Mouse (Mus musculus): Measurements from ENCODE around the gene Armc8.
"Not testable (repeated sequence)": the region's sequence is repeated elsewhere in the genome, so short reads cannot be mapped to it uniquely, and the experiment has no call there.

Gene Armc8

DNA sequence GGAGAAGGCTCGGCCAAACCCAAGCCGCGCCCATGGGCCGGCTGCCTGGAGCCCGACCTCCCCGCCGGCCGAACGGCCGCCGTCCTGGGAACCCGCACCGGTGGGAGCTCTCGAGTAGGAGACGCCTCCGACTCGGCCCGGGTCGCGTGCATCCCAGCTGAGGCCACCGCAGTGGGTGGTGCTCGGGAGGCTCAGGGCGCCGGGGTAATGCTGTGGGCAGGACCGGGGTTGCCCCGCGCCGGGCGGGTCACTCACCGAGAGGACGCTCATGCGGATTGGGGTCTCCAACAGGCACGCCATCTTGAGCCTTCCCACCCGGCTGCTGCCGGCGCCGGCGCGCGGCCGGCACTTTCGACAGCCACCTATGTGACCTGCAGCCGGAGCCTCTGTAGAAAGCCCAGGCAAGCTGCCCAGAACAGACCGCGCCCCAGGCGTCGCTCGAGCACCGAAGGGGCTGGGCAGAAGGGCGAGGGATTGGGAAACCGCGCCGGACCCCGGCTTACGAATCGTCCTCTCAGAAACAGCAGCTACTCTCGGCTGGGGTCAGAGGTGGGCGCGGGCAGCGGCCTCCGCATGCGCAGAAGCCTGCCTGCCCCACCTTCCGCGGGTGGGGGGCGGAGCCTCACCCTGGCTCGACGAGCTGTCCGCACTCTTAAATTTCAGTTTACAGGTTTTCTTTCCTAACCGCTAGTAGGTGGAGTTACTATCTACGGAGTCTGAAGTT lies at the start of gene Armc8:
Armc8 (minus strand) TSS at position 553 of the 724 bp plus-strand sequence.
- peak; percentile 93 for DNase-seq

DNA sequence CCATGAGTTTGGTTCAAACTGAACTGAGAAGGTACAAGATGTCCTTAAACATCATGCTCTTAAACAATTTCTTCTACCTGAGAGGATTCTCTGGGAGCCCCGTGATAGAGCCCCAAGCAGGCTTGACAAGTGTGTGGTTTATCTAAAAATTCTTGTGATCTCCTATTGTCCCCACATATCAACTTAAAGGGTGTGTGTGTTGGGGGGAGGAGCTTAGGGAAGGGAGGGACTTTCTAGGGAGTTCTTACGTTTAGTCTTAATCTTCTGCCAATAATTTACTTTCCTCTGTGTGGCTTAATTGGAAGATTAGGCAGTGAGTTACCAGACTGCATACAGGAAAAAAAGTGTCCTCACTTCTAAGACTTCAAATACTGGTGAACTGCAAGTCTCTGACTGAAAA lies 43.5 kb upstream of the Armc8 start, which contains the start of gene A4gnt:
A4gnt (plus strand) TSS at position 301 of the 400 bp plus-strand sequence.
- no peak for DNase-seq

DNA sequence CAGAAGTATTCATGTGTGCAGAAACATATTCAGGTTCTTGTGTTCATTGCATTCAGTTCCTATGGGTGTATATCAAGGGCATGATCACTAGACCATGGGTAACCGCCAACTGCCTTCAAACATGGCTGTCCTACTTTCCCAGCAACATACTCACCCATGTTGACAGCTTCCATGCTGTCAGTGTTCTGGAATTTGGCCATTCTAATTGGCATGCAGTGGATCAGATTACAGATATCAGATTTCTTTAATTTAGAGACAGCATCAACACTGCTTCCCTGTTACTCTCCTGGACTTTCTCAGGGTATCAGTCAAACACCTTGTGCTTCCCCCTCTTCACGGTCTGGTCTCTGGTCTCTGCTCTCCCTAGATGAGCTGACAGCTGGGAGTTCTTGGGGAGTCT lies 34.9 kb upstream of the Armc8 start:
- no peak for DNase-seq

DNA sequence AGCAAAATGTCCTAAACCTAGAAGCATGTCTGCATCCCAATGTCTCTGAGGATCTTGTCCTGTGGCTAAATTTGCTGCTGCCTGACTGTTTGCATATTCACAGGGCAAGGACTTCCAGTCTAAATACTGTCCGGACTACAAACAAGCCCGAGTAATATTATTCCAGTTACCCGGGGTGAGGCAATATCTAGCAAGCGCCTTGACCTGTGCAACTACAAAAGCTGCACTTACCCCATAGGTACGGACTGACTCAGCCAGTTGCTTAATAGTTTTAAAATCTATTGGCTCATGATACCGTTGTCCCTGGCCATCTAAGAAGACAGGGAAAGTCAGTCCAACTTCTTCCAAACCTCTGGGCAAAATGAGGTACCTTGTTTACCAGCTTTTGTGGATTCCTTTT lies 30.4 kb upstream of the Armc8 start:
- DNase-seq, result not testable (repeated sequence)

DNA sequence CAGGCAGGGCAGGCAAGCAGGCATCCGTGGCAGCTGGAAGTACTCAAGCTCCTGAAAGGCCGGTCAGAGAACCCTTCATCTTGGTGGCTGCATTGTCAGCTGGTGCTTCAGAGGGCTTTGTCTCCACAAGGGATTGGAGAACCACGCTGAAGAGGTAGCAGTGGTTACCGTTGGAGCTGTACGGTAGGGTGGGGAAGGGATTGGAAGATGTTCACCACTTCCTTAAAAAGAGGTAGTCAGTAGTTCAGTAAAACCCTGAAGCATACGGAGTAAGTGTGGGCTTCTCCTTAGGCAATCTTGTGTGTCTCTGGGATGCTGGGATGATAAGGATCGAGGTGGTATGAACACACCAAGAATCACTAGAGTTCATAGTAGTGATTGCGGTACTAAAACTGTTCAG lies 22.4 kb upstream of the Armc8 start:
- no peak for DNase-seq

DNA sequence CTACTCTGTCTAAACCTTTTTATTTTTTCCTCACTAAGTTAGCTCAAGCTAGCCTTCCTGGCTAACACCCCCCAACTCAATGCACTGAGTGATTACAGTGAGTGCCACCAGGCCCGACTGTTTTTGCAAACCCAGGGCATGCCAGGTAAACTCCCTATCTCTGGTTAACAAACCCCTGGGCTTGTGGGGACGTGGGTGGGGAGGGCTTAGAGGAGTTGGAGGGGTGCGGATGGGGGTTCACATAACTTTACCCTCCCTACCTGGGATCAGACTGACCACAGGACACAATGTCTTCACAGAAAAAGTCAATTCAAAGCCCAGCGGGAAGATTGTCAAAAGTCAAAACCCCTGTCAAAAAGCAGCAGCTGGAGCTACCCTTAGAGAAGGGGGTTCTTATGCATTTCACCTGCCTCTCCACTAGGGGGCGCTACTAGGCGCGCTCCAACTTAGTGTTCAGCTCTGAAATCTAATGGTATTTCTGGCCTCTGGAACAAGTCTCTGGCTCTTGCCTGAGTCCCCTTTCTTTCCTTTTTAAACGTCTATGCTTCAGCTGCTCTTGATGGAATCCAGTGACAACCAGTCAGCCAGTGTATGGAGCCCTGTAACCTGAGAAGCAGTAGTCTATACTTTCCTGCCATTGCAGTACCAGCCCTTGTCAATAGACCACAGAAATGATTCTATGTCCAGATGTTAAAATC lies 19.0 kb upstream of the Armc8 start:
- DNase-seq, result peak; percentile 69

DNA sequence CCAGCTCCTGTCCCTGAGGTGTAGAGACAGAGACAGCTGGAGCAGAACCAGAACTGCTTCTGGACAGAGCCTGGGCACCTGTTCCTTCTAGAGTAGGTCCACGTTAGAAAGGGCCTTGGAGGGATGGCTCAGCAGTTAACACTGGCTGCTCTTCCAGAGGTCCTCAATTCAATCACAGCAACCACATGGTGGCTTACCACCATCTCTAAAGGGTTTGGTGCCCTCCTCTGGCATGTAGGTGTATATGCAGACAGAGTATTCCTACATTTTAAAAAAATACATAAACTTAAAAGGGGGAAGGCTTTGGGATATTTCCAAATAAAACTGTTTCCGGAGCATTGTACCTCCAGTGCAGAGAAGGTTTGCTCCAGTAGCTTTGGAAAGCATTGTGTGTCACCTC lies 12.0 kb upstream of the Armc8 start:
- peak; percentile 71 for DNase-seq

DNA sequence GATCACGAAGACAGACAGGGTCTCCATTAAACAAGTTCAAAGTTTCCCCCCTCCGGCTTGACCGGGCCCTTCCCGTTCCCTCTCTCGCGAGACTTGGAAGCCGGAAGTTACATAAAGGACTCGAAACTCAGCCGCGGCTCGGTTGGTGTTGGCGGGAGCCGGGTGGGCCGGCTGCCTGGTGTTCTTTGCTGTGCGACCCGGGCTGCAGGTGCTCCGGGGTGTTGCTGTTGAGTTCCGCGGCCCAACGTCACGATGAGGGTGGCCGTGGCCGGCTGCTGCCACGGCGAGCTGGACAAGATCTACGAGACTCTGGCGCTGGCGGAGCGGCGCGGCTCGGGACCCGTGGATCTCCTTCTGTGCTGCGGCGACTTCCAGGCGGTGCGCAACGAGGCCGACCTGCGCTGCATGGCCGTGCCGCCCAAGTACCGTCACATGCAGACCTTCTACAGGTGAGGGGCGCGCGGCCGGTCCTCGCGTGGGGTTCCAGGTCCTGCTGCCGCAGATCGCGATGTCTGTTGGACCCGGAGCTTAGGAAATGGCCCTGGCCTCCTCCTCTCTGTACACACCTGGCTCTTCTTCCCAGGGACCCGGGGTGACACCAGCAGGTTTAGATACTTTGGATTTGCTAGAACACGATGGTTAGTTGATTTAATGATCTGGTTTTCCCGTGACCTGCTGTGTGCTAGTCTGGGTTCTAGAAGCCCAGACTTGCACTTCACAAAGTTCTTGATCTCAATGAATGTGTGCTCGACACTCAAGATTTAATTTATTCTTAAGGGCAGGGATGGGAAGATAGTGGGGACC lies 7.2 kb upstream of the Armc8 start, which contains the start of gene Dbr1:
Dbr1 (plus strand) TSS at position 123 of the 804 bp plus-strand sequence.
- DNase-seq, result peak; percentile 97

DNA sequence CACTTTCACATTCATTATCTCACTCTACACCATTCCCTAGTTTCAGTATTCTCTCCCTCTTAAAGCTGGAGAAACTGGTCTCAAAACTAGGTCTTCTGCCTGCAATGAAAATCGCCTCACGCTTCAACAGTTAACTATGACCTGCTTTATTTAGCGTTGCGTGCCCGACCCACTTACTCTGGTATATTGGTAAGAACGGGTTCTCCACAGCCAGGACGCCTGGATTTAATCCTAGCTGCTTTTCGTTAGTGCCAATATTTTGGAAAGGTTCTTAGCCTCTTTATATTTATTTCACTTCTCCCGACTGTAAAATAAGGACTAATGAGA lies 335 bp upstream of the Armc8 start:
- DNase-seq, result no peak

DNA sequence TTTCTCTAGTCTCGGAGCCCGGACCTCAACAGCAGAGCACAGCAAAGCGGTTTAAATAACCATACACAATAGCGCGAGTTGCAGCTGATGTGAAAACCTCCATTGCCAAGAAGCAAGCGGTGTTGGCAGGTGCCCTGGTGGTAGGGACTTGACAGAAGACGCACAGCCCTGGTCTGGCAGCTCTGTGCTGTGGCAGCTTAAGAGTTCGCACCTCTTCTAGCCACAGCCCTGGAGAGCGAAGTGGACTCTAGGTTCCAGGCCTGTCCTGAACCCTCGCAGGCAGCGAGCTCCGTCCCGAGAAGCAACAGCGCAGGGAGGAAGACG lies 714 bp downstream of the Armc8 start:
- no peak for DNase-seq

DNA sequence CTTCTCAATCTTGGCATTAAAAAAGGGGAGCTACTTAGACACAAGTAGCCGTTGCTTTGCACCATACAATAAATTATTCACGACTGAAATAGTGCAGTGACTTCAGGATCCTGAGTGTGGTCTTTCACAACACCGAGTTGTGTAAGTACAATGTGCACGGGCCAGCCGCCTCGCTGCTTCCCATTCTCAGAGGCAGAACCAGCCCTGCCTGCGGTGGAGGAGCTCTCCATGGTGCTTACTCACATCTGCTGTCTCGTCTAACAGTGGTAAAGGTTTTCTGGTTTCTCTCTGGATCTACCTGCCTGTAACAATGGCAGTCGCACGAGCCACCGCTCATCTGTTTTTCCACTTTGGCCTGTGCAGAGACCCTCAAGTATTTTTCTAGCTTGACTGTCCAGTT lies 5.0 kb downstream of the Armc8 start:
- DNase-seq, result peak; percentile 66

DNA sequence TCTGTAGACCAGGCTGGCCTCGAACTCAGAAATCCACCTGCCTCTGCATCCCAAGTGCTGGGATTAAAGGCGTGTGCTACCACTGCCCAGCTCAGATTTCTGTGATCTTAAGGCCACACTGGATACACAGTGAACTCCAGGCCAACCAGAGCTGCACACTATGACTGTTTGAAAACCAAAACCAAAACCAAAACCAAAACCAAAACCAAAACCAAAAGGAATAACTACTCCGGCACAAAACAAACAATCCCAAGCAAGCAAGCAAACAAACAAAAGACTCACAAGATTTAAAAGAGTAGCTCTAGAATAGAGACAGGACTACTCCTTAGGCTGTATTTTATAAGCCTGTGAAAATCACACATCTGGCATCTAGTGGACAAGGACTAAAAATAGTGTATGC lies 8.3 kb downstream of the Armc8 start:
- DNase-seq, result no peak

DNA sequence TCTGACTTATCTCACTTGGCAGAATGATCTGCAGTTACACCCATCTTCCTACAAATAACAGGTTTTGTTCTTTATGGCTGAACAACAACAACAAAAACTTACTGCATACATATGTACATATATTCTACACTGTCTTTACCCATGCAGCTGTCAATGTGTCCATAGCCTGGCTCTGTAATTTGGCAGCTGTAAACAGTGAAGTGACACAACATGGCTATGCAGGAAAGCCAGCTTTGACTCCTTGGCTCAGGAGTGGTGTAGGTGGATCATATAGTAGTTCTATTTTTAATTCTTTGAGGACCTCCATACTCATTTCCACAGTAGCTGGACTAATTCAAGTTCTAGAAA lies 9.2 kb downstream of the Armc8 start:
- no peak for DNase-seq

DNA sequence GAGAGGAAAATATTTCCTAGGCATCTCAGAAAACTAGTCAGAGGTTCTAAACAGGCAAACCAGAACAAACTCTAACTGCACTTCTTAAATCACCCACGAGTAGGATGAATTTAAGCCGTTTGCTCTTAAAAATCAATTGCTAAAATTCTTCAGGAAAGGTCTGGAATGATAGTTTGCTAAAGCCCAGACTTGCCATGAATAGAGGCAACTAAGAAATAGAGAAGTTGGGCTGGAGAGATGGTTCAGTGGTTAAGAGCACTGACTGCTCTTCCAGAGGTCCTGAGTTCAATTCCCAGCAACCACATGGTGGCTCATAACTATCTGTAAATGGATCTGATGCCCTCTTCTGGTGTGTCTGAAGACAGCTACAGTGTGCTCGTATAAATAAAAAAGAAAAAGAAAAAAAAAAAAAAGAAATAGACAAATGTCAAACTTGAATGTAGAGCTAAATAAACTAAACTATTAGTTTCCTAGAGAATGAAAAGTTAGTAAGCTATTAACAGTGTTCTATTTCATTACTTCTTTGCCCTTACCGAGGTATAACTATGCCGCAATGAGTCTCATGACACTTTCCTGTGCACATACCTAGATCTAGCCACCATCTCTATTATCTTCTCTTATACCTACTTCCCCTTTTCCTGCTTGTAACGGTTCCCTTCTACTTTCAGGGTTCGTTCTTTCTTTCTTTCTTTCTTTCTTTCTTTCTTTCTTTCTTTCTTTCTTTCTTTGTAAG lies 9.7 kb downstream of the Armc8 start:
- no peak for DNase-seq

DNA sequence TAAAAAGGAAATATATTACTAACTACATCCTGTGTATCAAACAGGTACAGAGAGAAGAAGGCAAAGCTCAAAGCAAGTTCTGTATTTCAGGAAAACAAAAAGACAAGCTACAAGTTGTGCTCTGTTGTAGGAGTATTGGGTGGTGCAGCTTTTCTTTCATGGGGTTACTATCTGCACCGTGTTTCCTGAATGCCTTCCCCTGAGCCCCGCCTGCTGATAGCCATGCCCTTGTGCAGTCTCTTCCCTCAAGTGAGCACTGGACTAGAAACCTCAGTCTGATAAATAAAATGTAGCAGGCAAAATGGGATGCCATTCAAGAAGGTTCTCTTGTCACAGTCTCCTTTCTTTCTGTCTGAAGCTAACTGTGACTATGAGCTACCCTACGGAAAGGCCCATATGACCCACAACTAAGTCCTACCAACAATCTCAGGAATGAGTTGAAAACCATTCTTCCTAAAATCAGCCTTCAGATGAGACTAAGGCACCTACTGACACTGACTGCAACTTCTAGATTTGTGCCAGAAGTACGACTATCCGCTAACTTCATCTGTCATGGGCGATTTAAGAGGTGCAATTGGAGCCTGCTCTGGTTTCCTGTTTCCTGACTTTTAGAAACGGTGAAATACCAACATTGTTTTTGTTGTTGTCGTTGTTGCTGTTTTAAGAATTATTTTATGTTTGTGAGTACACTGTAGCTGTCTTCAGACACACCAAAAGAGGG lies 11.0 kb downstream of the Armc8 start:
- DNase-seq, result no peak

DNA sequence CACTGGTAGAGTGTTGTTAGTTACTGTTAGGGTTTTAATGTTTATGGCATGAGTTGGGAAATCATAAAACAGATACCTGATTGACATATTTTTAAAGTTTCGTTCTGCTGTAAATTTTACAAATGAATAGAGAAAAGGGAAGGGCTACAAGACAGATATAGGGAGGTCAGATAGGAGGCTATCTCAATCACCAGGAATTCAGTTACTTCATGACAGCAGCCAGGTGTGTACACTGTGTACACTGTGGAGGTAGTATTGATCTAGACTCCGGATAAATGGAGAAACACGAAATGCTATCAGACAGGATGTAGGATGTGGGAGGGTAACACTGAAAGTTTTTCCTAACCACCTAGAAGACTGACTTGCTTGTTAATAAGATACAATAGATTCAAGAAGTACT lies 13.4 kb downstream of the Armc8 start:
- DNase-seq, result no peak

DNA sequence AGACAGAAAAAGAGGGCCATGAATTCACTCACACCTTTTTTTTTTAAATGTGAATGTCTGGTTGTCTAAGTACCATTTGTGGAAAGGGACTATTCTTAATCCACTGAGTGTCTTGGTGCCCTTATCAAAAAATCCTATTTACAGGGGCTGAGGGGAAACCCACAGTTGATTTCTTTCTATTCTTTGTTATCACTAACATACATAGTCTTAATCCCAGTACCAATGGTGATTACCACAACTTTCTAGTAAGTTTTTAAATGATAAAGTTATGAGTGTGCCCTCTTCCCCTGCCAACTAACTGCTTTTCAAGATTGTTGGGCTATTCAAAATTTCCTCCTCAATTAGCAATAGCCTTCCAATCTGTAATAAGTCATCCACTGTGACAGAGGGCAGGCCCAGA lies 14.6 kb downstream of the Armc8 start:
- no peak for DNase-seq

DNA sequence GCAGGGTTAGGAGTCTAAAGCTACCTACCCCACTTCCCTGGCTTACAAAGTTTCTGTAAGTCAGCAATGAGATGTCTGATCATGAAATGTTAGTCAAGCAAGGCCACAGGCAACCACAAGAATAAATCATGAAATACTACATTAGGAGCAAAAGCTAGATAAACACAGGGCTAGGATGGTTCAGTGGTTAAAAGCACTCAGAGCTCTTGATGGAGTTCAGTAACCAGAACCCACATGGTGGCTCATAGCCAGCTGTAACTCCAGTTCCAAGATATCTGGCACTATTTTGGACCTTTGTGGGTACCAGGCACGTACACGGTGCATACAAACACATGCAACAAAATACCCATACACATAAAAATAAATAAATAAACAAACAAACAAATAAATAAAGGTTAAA lies 15.7 kb downstream of the Armc8 start:
- no peak for DNase-seq

DNA sequence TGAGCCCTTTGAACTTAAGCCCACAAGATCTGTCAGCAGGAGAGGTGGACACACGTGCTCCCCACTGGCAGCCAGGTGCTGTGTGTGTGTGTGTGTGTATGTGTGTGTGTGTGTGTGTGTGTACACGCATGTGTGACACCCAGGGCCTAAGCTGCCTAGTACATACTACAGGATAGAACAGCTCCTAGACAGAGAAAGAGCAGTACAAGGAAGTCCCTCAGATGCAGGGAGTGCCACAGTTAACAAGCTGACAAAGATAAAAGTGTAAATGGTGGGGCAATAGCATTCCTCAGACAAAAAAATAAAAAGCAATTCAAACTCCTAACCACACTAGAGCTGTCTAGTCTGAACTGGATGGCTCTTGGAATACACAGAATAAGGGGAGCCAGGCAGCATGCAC lies 16.6 kb downstream of the Armc8 start:
- DNase-seq, result no peak

DNA sequence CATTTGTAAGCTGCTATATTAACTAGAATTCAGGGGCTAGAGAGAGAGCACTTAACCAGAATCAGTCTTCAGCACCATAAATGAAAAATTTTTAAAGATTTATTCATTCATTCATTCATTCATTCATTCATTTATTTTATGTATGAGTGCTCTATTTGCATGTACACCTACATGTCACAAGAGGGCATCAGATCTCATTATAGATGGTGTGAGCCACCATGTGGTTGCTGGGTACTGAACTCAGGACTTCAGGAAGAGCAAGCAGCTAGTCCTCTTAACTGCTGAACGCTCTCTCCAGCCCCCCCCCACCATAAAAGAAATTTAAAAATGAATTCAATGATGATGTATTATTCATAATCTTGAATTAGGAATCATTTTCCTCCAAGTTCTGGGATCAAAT lies 22.4 kb downstream of the Armc8 start:
- no peak for DNase-seq

DNA sequence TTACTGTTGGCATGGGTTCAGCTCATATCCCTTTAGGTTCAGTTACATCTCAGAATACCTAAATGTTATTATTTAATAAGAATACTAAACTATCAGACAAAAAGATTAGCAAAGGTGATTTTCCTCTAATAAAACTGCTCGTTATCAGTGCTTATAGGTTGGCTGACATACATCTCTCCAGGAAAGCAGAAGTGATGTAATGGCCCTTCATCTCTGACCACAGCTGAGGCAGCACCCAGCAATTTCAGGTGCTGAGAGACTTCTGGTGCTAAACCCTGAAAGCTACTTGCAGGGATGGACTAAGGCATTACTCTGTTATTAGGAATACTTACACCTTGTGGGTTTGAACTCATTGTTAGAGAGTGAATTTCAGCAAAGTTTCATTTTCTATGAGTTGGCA lies 36.8 kb downstream of the Armc8 start:
- DNase-seq, result no peak

DNA sequence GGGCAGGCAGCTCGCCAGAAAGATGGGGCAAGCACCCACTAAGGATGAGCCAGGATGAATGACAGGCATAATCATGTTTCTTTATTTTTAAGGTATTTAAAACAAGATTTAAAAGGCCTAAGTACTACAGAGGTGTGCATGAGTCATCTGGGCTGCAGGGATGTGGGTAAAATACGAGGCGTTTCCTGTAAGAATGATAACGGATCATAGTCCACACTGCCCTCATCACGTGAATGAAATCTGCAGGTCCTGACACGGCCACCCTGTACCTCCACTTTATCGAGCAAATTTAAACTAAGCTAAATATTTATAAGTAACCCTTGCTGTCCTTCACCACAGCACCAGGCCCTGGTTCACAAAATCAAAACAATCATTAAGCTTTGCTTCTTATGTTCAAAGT lies 62.8 kb downstream of the Armc8 start:
- no peak for DNase-seq

DNA sequence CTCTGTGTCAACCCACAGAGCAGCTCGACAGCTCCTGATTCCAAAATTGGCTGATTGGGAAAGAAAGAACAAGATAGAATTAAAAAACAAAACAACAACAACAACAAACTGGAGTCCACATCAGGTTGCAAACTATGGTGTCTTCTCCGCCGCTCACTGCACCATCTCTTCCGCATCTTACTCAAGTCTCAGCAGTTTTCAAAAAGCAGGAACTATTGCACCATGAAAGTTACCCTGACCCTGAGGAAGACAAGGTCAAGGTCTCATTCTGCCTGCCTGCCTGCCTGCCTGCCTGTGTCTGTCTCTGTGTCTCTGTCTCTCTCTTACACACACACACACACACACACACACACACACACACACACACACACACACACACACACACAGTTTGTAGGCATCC lies 69.4 kb downstream of the Armc8 start:
- no peak for DNase-seq
